Mouse (Mus musculus) MEL (cell line): Measurements from ENCODE around the gene Itgb3bp. TPM values are rescaled to one million over a fixed set of nuclear protein-coding genes. Genes with fewer than 3 reads are reported as not detected.

Experiments
- DNase-seq: peaks from one replicate; pipeline ENCODE4 v3.0.0; 2011; ENCODE audit warnings: low read depth, low spot score
- H3K27ac ChIP-seq: 2 replicates; pipeline ENCODE4 v1.5.1; 2012; ENCODE audit warnings: low read depth, mild to moderate bottlenecking, control low read depth, low read length, moderate library complexity; ENCODE audit not compliant: control insufficient read depth
- H3K27me3 ChIP-seq, 2 experiments: fragments of 150-350 bp in 1 of 2; sonication (generic) in 1 of 2; 2 replicates each; pipeline ENCODE4 v1.6.1; 2012; ENCODE audit warnings: low read length in 2 of 2, mild to moderate bottlenecking in 2 of 2, improper control_type of control experiment in 1 of 2, moderate library complexity in 1 of 2; ENCODE audit not compliant: insufficient read depth in 2 of 2, control insufficient read depth in 1 of 2
- H3K36me3 ChIP-seq, 2 experiments: 2 replicates each; pipeline ENCODE4 v1.6.1; 2012 to 2014; ENCODE audit warnings: low read length in 2 of 2, improper control_type of control experiment in 1 of 2, inconsistent platforms in 1 of 2, mild to moderate bottlenecking in 1 of 2; ENCODE audit not compliant: insufficient read depth in 2 of 2, control insufficient read depth in 1 of 2
- H3K4me1 ChIP-seq, 2 experiments: fragments of 150-350 bp in 1 of 2; sonication (generic) in 1 of 2; 2 replicates each; pipeline ENCODE4 v1.6.1; 2012; ENCODE audit warnings: low read length in 2 of 2, improper control_type of control experiment in 1 of 2, mild to moderate bottlenecking in 1 of 2; ENCODE audit not compliant: insufficient read depth in 2 of 2, control insufficient read depth in 1 of 2
- H3K4me3 ChIP-seq, 2 experiments: fragments of 150-350 bp in 1 of 2; sonication (generic) in 1 of 2; 2 replicates each; pipeline ENCODE4 v1.5.1; 2012; ENCODE audit warnings: low read depth in 2 of 2, low read length in 2 of 2, mild to moderate bottlenecking in 2 of 2, moderate library complexity in 2 of 2, control low read depth in 1 of 2, improper control_type of control experiment in 1 of 2; ENCODE audit not compliant: control insufficient read depth in 1 of 2, insufficient read depth in 1 of 2
- H3K79me2 ChIP-seq: 2 replicates; pipeline ENCODE4 v1.6.1; 2012; ENCODE audit warnings: mild to moderate bottlenecking, low read length, moderate library complexity; ENCODE audit not compliant: control insufficient read depth, poor library complexity, insufficient read depth
- H3K9ac ChIP-seq: 2 replicates; pipeline ENCODE4 v1.6.1; 2012; ENCODE audit warnings: low read depth, mild to moderate bottlenecking, control low read depth, low read length, moderate library complexity; ENCODE audit not compliant: control insufficient read depth, poor library complexity, severe bottlenecking
- H3K9me3 ChIP-seq: fragments of 150-350 bp; sonication (generic); replicated peaks from 2 replicates; pipeline ENCODE4 v1.6.1; 2012; ENCODE audit warnings: mild to moderate bottlenecking, low read length, improper control_type of control experiment, moderate library complexity; ENCODE audit not compliant: insufficient read depth
- CTCF ChIP-seq, 3 experiments: IDR thresholded peaks in 2 of 3; conservative IDR thresholded peaks in 1 of 3; 2 replicates each; pipeline ENCODE4 v1.5.1; 2011 to 2012; ENCODE audit warnings: low read length in 3 of 3, low read depth in 2 of 3, mild to moderate bottlenecking in 2 of 3, improper control_type of control experiment in 1 of 3, inconsistent platforms in 1 of 3, mixed read lengths in 1 of 3, moderate library complexity in 1 of 3; ENCODE audit not compliant: control insufficient read depth in 1 of 3, insufficient read depth in 1 of 3, poor library complexity in 1 of 3, severe bottlenecking in 1 of 3
- ELF1 ChIP-seq: IDR thresholded peaks from 2 replicates; pipeline ENCODE4 v1.6.1; 2014; ENCODE audit warnings: low read depth, mild to moderate bottlenecking, inconsistent platforms, low read length, improper control_type of control experiment, moderate library complexity
- ETS1 ChIP-seq: IDR thresholded peaks from 2 replicates; pipeline ENCODE4 v1.6.1; 2012; ENCODE audit warnings: low read depth, mild to moderate bottlenecking, inconsistent platforms, low read length, improper control_type of control experiment, moderate library complexity
- GATA1 ChIP-seq: IDR thresholded peaks from 2 replicates; pipeline ENCODE4 v1.6.1; 2011; ENCODE audit warnings: low read depth, low read length, improper control_type of control experiment
- MAFK ChIP-seq: IDR thresholded peaks from 2 replicates; pipeline ENCODE4 v1.6.1; 2011; ENCODE audit warnings: low read depth, mild to moderate bottlenecking, low read length, improper control_type of control experiment, borderline replicate concordance
- MAZ ChIP-seq: IDR thresholded peaks from 2 replicates; pipeline ENCODE4 v1.6.1; 2012; ENCODE audit warnings: low read depth, mild to moderate bottlenecking, inconsistent platforms, low read length, improper control_type of control experiment
- MEF2A ChIP-seq: IDR thresholded peaks from 2 replicates; pipeline ENCODE4 v1.6.1; 2014; ENCODE audit warnings: low read depth, mild to moderate bottlenecking, inconsistent platforms, low read length, improper control_type of control experiment; ENCODE audit not compliant: poor library complexity, insufficient replicate concordance, severe bottlenecking; ENCODE audit errors: extremely low read depth
- MXI1 ChIP-seq: IDR thresholded peaks from 2 replicates; pipeline ENCODE4 v1.6.1; 2011; ENCODE audit warnings: mild to moderate bottlenecking, low read depth, low read length, improper control_type of control experiment
- MYB ChIP-seq: IDR thresholded peaks from 2 replicates; pipeline ENCODE4 v1.6.1; 2011; ENCODE audit warnings: mild to moderate bottlenecking, low read depth, low read length, improper control_type of control experiment
- MYC ChIP-seq: IDR thresholded peaks from 2 replicates; pipeline ENCODE4 v1.6.1; 2011; ENCODE audit warnings: low read depth, mild to moderate bottlenecking, low read length, improper control_type of control experiment, moderate library complexity
- POLR2AphosphoS2 ChIP-seq: IDR thresholded peaks from 2 replicates; pipeline ENCODE4 v1.6.1; 2011; ENCODE audit warnings: low read length, improper control_type of control experiment
- RAD21 ChIP-seq: IDR thresholded peaks from 2 replicates; pipeline ENCODE4 v1.6.1; 2011; ENCODE audit warnings: mild to moderate bottlenecking, low read depth, low read length, improper control_type of control experiment
- SMC3 ChIP-seq: IDR thresholded peaks from 2 replicates; pipeline ENCODE4 v1.6.1; 2011; ENCODE audit warnings: low read depth, low read length, improper control_type of control experiment
- TAL1 ChIP-seq: IDR thresholded peaks from 2 replicates; pipeline ENCODE4 v1.6.1; 2012; ENCODE audit warnings: mild to moderate bottlenecking, inconsistent platforms, low read length, moderate library complexity, mixed read lengths
- TBP ChIP-seq: IDR thresholded peaks from 2 replicates; pipeline ENCODE4 v1.8.0; 2011; ENCODE audit warnings: low read depth, low read length, improper control_type of control experiment
- UBTF ChIP-seq: IDR thresholded peaks from 2 replicates; pipeline ENCODE4 v1.6.1; 2012; ENCODE audit warnings: low read depth, mild to moderate bottlenecking, inconsistent platforms, low read length, improper control_type of control experiment, moderate library complexity, borderline replicate concordance; ENCODE audit not compliant: insufficient read depth
- USF1 ChIP-seq: IDR thresholded peaks from 2 replicates; pipeline ENCODE4 v1.6.1; 2014; ENCODE audit warnings: low read depth, mild to moderate bottlenecking, inconsistent platforms, low read length, improper control_type of control experiment, moderate library complexity
- USF2 ChIP-seq, 2 experiments: IDR thresholded peaks; 2 replicates each; pipeline ENCODE4 v1.6.1; 2011 to 2012; ENCODE audit warnings: improper control_type of control experiment in 2 of 2, low read length in 2 of 2, borderline replicate concordance in 1 of 2, inconsistent platforms in 1 of 2, low read depth in 1 of 2, mild to moderate bottlenecking in 1 of 2; ENCODE audit not compliant: insufficient read depth in 1 of 2
- ZKSCAN1 ChIP-seq: IDR thresholded peaks from 2 replicates; pipeline ENCODE4 v1.6.1; 2012; ENCODE audit warnings: low read depth, mild to moderate bottlenecking, inconsistent platforms, low read length, improper control_type of control experiment, moderate library complexity
- polyA plus RNA-seq, 2 experiments: library from polyadenylated mRNA; stranded (reverse) in 1 of 2; unstranded in 1 of 2; fragments of >175 nt in 1 of 2; fragments of >200 nt in 1 of 2; gene quantifications; 2 replicates each; pipeline versions ENCODE4 v1.2.1 to v1.2.4; 2012; ENCODE audit warnings: low replicate concordance in 2 of 2, low read depth in 1 of 2; ENCODE audit not compliant: insufficient read length in 2 of 2, insufficient read depth in 1 of 2, missing spikeins in 1 of 2
- total RNA-seq: library from RNA; depleted of rRNA; stranded (reverse); fragments of 300-350 nt; gene quantifications from 2 replicates; pipeline ENCODE4 v1.2.3, GENCODE M21; 2012

The Itgb3bp gene
- total and polyA plus RNA-seq, 3 experiments = 5.5 to 6.5 TPM; not detected in 1

DNA sequence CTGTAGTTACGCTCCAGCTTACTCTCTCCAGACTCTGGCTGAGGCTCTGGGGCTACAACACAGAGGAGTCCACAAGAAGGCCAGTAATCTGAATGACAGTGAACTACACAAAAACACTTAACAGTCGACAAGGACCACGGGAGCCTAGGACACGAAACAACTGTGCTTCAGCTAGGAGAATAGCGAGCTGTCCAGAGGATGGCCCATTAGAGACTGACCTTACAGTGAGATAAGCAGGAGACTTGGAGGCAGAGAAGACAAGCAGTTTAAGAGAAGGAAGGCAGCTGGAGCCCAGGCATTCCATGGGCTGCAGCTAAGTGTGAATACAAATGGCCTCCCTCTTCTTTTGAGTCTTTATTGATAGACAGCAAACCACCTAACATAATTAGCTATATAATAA lies 159.1 kb downstream of the Itgb3bp start:
- H3K9ac ChIP-seq = no peak overlapping the region
- H3K36me3 ChIP-seq = no peaks in the 10 kb centered on the region
- no peaks in the 10 kb centered on the region for H3K9me3 ChIP-seq
- H3K4me1 ChIP-seq = no peaks in the 10 kb centered on the region
- H3K27me3 ChIP-seq = no peaks in the 10 kb centered on the region
- TF ChIP-seq MAZ (no peak), USF2 (IDR thresholded peaks at IDR 0.05; ENCODE audit: borderline replicate concordance in 1 of 2, insufficient read depth in 1 of 2, low read depth in 1 of 2, low read length in 2 of 2) (no peak), TBP (no peak), CTCF (IDR thresholded peaks at IDR 0.05 in 2 of 3, conservative IDR thresholded peaks at IDR 0.05 in 1 of 3; ENCODE audit: control insufficient read depth in 1 of 3, insufficient read depth in 1 of 3, low read depth in 2 of 3, low read length in 3 of 3, poor library complexity in 1 of 3, severe bottlenecking in 1 of 3) (no peak), UBTF (no peak), POLR2AphosphoS2 (no peak), MYB (no peak), TAL1 (no peak), MEF2A (no peak), GATA1 (no peak), ELF1 (no peak), MYC (no peak), ETS1 (no peak), MAFK (no peak), ZKSCAN1 (no peak)
- TF ChIP-seq, all 39 proteins: peak for 0
- Histone ChIP-seq H3K27ac (no peak overlapping the region), H3K79me2 (no peaks in the 10 kb centered on the region), H3K4me3 (no peak overlapping the region)
- DNase-seq = no peak

DNA sequence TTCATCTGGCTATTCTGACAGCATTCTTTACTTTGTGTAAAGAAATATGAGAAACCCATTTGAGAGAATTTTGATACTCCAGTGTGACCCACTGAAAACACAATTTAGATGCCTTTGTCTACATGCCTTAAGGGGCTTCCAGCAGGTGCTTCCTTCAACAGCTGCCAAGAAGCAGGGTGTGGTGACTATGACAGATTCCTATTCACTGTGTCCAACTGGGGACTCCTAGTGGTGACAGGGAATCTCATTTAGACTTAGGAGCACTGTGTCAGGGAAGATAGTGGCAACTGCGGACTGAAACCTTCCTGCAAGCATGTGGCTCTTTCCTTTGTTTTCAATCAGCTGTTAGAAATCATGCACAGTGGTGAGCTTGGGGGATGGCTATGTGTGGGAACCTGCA lies 162.9 kb downstream of the Itgb3bp start:
- Histone ChIP-seq H3K4me1 (no peaks in the 10 kb centered on the region), H3K27ac (no peak overlapping the region), H3K27me3 (no peaks in the 10 kb centered on the region)
- peak in 2 of 3 experiments; percentile 16 to 30; a peak in 2 of 6 replicates for TF ChIP-seq CTCF (IDR thresholded peaks at IDR 0.05 in 2 of 3, conservative IDR thresholded peaks at IDR 0.05 in 1 of 3; ENCODE audit: control insufficient read depth in 1 of 3, insufficient read depth in 1 of 3, low read depth in 2 of 3, low read length in 3 of 3, poor library complexity in 1 of 3, severe bottlenecking in 1 of 3)
- 0 out of 2 replicates have a peak, but pooled peaks have one; percentile 18 for TF ChIP-seq SMC3
- no peak for TF ChIP-seq USF1
- peak; percentile 17 for TF ChIP-seq RAD21
- no peak for TF ChIP-seq MXI1
- TF ChIP-seq, all 39 proteins: peak for 3
- H3K79me2 ChIP-seq = no peaks in the 10 kb centered on the region
- no peaks in the 10 kb centered on the region for H3K9me3 ChIP-seq
- peak; percentile 28 for DNase-seq
- no peak overlapping the region for H3K4me3 ChIP-seq
- no peak overlapping the region for H3K9ac ChIP-seq
- no peaks in the 10 kb centered on the region for H3K36me3 ChIP-seq
